Mouse (Mus musculus) right cerebral cortex, postnatal 4 days (tissue): ENCODE measurements at regions not wholly inside any gene's neighbourhood (a gene's known extent, or its start where the extent isn't known, plus 50 kb on each side); places are given as distances from the start of the nearest gene placed in this dataset.

ENCODE experiments used
- DNase-seq: peaks from one replicate; pipeline ENCODE4 v3.0.0-alpha.2; 2022

DNA sequence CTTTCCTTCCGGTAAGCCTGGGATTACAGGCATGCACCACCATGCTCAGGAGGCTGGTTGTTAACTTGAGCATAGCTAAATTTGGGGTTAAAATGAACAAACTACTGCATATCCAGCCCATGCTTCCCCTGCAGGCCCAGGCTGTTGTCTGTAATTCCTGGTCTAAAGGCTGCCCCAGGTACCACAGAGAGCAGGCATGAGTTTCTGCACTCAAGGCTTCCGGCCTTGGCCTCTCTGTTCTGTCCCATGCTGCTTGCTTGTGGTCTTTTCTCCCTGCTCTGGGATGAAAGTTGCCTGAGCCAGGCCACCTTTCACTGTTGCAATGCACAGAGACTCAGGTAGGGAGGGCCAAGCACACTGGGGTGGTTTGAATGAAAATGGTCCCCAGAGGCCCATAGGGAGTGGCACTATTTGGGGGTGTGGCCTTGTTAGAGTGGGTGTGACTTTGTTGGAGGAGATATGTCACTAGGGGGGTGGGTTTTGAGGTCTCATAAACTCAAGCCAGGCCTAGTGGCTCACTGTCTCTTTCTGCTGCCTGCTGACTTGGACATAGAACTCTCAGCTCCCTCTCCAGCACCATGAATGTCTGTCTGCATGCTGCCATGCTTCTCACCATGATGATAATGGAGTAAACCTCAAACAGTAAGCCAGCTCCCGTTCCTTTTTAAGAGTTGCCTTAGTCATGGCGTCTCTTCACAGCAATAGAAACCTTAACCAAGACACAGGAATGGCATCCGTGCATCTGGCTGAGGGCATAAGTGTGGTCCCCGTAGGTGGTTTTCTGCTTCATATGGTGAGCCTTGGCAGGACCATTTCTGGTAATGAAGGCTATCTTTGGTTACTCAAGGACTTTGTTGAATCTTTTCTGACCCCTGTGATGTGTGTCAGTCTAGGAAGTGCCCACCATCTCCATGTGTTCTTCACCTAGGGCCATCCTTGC, 86.7 kb upstream of the Zfp366 start:
- DNase-seq: no peak

GRCm38 (mm10) chr13:99096837-99097236, 87.8 kb upstream of the Zfp366 start:
- DNase-seq: no peak

DNA sequence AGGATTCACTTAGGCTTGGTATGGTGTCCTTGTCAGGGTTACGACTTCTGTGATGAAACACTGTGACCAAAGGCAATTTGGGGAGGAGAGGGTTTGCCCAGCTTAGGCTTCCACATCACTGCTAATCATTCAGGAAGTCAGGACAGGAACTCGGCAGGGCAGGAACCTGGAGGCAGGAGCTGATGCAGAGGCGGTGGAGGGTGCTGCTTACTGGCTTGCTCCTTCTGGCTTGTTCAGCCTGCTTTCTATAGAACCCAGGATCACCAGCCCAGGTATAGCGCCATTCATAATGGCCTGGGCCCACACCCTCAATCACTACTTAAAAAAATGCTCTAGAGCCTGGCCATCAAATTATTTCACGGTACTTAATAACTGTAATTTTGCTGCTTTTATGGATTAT, 89.6 kb upstream of the Zfp366 start:
- no peak for DNase-seq

DNA sequence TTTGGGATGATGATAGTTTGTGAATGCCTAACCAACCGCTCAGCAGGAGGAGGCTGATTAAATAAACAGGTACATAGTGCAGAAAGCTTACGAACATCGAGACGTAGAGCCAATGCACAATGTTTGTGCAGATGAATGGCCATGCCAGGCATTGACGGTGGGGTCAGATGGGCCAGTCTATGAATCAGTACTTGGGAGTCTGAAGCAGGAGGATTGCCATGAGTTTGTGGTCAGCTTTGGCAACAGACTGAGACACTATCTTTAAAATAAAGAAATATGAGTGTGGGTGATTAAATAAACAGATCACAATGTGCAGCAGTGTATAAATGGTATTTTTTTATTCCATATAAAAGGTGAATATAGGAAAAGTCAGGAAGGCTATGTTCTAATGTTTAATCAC, 90.4 kb upstream of the Zfp366 start:
- DNase-seq: no peak

- peak; percentile 83 for DNase-seq
These were observed 91.4 kb upstream of the Zfp366 start for GRCm38 (mm10) chr13:99093269-99093668.

GRCm38 (mm10) chr13:99092279-99092930, 92.2 kb upstream of the Zfp366 start:
- DNase-seq: no peak

GRCm38 (mm10) chr13:99091562-99092278, 92.9 kb upstream of the Zfp366 start:
- DNase-seq: no peak

DNA sequence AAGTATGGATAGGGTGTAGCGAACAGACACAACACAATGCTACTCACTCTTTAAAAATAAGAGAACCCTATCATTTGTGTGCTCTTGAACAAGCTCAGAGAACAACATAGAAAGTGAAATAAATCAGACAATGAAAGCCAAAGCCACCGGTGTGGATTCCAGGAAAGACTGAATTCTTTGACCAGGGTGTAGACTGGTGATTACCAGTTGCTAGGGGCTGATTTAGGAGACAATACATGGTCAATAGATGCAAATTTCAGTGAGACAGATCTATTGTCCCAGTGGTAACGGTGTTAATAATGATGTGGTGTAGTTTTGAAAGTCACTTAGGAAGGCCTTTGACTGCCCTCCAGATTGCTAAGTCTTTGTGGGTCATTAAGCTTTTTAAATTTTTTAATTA, 94.3 kb upstream of the Zfp366 start:
- DNase-seq: no peak

GRCm38 (mm10) chr13:99088285-99088684, 96.3 kb upstream of the Zfp366 start:
- DNase-seq: no peak

- no peak for DNase-seq
These were observed 95.0 kb upstream of the 1700024P04Rik start for GRCm38 (mm10) chr13:99079331-99079761.

GRCm38 (mm10) chr13:99078643-99079042, 94.3 kb upstream of the 1700024P04Rik start:
- DNase-seq: no peak

- DNase-seq: no peak
These were observed 92.8 kb upstream of the 1700024P04Rik start for GRCm38 (mm10) chr13:99077039-99077749.

GRCm38 (mm10) chr13:99075467-99075866, 91.1 kb upstream of the 1700024P04Rik start:
- no peak for DNase-seq

- no peak for DNase-seq
These were observed 87.6 kb upstream of the 1700024P04Rik start for GRCm38 (mm10) chr13:99071821-99072414.

- no peak for DNase-seq
These were observed 87.0 kb upstream of the 1700024P04Rik start for GRCm38 (mm10) chr13:99071413-99071812.

- DNase-seq: no peak
These were observed 85.4 kb upstream of the 1700024P04Rik start for GRCm38 (mm10) chr13:99069767-99070166.

DNA sequence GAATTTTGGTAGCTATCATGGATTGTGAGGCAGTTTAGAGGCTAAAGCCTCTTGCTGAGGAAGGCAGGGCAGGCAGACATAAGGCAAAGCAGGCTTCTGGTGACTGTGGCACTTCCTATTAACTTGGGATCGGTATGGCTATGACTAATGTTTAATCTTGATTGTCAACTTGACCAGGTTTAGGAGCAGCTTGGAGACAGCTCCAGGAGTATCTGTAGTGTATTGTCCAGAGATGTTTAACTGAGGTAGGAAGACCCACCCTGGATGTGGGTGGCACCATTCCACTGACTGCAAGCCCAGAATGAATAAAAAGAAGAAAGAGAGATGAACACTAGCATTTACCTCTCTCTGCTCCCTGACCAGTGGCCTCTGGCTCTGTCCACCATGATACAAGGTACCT, 83.1 kb upstream of the 1700024P04Rik start:
- no peak for DNase-seq

- DNase-seq: no peak
These were observed 79.1 kb upstream of the 1700024P04Rik start for GRCm38 (mm10) chr13:99063431-99063830.

- DNase-seq: no peak
These were observed 78.6 kb upstream of the 1700024P04Rik start for GRCm38 (mm10) chr13:99062936-99063335.

DNA sequence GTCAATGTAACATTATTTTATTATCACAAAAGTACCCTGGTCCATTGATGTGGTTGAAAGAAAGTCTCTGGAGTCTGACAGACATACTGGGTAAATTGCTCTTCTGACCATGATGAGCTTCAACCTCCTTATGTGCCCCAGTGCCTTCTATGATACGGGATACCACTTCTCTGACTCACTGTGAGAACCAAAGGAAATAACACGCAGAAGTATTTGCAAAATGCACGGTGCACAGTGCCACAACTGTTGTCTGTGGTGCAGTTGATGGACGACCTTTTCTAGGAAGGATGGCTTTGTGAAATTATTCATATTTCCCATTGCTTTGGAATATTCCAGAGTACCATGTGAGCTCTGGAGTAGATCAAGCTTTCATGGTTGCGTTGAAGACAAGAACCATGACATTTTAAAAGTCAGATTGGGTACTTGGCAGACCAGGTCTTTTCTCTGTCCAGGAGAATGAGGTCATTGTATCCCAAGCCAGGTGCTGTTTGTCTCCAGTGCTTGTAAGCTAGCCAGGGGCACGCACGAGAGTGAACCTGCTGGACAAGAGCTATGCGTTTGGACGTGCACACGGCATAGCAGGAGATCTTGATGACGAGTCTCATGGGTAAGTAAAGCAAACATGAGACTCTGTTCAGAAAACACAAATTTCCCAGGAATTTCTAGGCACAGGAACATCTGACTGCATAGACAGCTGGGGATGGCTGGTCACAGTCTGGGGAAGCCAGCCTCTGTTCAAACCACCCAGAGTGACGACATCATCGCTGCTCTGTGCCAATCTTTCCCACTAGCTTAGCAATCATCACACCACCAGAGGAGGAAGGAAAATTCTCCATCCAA, 74.0 kb upstream of the 1700024P04Rik start:
- DNase-seq: no peak

GRCm38 (mm10) chr13:99057696-99058095, 73.3 kb upstream of the 1700024P04Rik start:
- no peak for DNase-seq

DNA sequence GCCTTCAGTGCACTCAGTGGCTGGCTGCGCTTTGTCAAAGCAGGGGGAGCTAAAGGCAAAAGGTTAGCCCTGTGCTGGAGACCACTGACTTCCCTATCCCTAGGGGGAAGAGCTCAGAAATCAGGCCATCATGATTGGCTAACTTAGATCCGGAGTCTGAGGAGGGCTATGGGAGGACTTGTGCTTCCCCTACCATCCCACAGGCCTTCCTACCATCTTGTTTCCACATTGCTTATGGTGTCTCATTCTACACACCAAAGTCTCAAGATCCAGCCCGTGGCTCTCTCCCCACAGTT, 72.9 kb upstream of the 1700024P04Rik start:
- no peak for DNase-seq
